Mouse (Mus musculus): ENCODE data around the gene Slc5a2.

DNA sequence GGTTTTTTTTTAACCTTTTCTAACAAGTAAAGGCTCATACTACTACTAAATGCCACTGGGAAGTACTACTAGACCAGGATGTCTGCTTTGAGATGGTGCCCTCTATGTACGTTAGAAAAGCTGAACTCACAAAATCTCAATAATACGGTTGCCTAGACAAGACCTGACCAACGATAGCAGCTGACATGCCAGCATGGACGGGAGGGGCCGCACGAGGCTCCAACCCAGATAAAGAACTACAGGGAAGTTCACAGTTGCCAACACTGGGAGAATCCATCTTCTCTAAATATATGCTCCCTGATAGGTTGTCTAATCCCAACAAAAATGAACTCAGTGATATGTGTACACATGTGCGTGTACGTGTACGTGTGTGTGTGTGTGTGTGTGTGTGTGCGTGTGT lies 29.3 kb downstream of the Slc5a2 start:
- no peak for TF ChIP-seq CTCF (IDR thresholded peaks at IDR 0.05)
- no peak for TF ChIP-seq EP300 (IDR thresholded peaks at IDR 0.05)
